Mouse (Mus musculus) megakaryocyte-erythroid progenitor cell, adult 5-6 weeks (primary cell): ENCODE measurements around the gene Dock2. TPM values are rescaled to one million over a fixed set of nuclear protein-coding genes. Genes with fewer than 3 reads are reported as not detected.

ENCODE experiments used
- total RNA-seq, 2 experiments: library from RNA; stranded (forward) in 1 of 2; stranded (reverse) in 1 of 2; fragments of 200-1000, 215-1000 nt in 1 of 2; fragments of >200 nt in 1 of 2; fragmentation: Nextera tagmentation in 1 of 2; gene quantifications; 2 replicates each; pipeline ENCODE4 v1.2.3; 2014 to 2017

Gene Dock2
- total RNA-seq, 2 experiments from 2014 or later = 39.0 to 41.0 TPM

Other genes starting within 250 kb of the Dock2 start
- gene Spdl1, start 49.7 kb upstream of the Dock2 start, total RNA-seq (2014; fragmentation: Nextera tagmentation) = 19.2 and 28.0 TPM in 2 replicates
- 36.4 and 44.1 TPM in 2 replicates for gene Spdl1, start 49.7 kb upstream of the Dock2 start, total RNA-seq (2017)